Mouse (Mus musculus) left cerebral cortex, postnatal 14 days (tissue): ENCODE results near the gene Cul3. TPM values are rescaled to one million over a fixed set of nuclear protein-coding genes. Genes with fewer than 3 reads are reported as not detected.
"Not testable (repeated sequence)": the region's sequence is repeated elsewhere in the genome, so short reads cannot be mapped to it uniquely, and the experiment has no call there.

Source experiments
- DNase-seq, 2 experiments: peaks; one replicate each; pipeline ENCODE4 v3.0.0; 2021 to 2022; ENCODE audit warnings: low spot score in 2 of 2, mixed read lengths in 1 of 2
- intact Hi-C: fragments of 180-260 bp; cut with DNase I; formaldehyde crosslinking; loops from one replicate; pipeline ENCODE4 v1.15.1; 2025
- long read RNA-seq, 2 experiments: library from polyadenylated mRNA; stranded (forward); transcript quantifications; one replicate each; pipeline ENCODE4 v2.0.0; 2021
- total RNA-seq, 2 experiments: library from RNA; stranded (reverse); gene quantifications; 2 replicates each; pipeline ENCODE4 v1.2.3; 2021

The Cul3 gene
- 100 to 1,000 TPM; 121 to 138 TPM for total RNA-seq
- long read RNA-seq, experiment 1, full-length matches to known transcripts = 107 of 141 reads
- long read RNA-seq, experiment 1, partial matches to known transcripts = 5 of 141 reads
- long read RNA-seq, experiment 1, other reads (novel, unspliced or antisense) = 29 of 141 reads
- long read RNA-seq, experiment 2, full-length matches to known transcripts = 97 of 123 reads
- long read RNA-seq, experiment 2, partial matches to known transcripts = 6 of 123 reads
- long read RNA-seq, experiment 2, other reads (novel, unspliced or antisense) = 20 of 123 reads

- DNase-seq = peak; percentile 94 to 97
- intact Hi-C loops = no loop called here
Measured at GRCm38 (mm10) chr1:80340436-80341376, at the start of gene Cul3. Gene Cul3 (minus strand): TSS chr1:80340480.

- intact Hi-C loops = no loop called here
- no peak for DNase-seq
Measured at GRCm38 (mm10) chr1:80389518-80389917, 49.2 kb upstream of the Cul3 start.

- DNase-seq = no peak
- intact Hi-C loops = no loop called here
Measured at GRCm38 (mm10) chr1:80383613-80384589, 43.6 kb upstream of the Cul3 start.

GRCm38 (mm10) chr1:80382928-80383327 lies 42.6 kb upstream of the Cul3 start:
- DNase-seq = no peak
- intact Hi-C loops = no loop called here

- intact Hi-C loops = no loop called here
Measured at GRCm38 (mm10) chr1:80381302-80381701, 41.0 kb upstream of the Cul3 start.

GRCm38 (mm10) chr1:80372010-80372409 lies 31.7 kb upstream of the Cul3 start:
- DNase-seq = no peak
- intact Hi-C loops = no loop called here

More at GRCm38 (mm10) chr1:80381302-80381701, 41.0 kb upstream of the Cul3 start:
- DNase-seq = no peak

GRCm38 (mm10) chr1:80371189-80371889 lies 31.1 kb upstream of the Cul3 start:
- peak in 1 of 2 experiments; percentile 18 for DNase-seq
- intact Hi-C loops = no loop called here

- intact Hi-C loops = no loop called here
- DNase-seq = no peak
Measured at GRCm38 (mm10) chr1:80363486-80363885, 23.2 kb upstream of the Cul3 start.

GRCm38 (mm10) chr1:80362946-80363345 lies 22.7 kb upstream of the Cul3 start:
- intact Hi-C loops = no loop called here
- no peak for DNase-seq

- intact Hi-C loops = no loop called here
Measured at GRCm38 (mm10) chr1:80362400-80362799, 22.1 kb upstream of the Cul3 start.

GRCm38 (mm10) chr1:80361771-80362170 lies 21.5 kb upstream of the Cul3 start:
- intact Hi-C loops, DNase-seq: not testable (repeated sequence)

More at GRCm38 (mm10) chr1:80362400-80362799, 22.1 kb upstream of the Cul3 start:
- no peak for DNase-seq

GRCm38 (mm10) chr1:80360038-80360608 lies 19.8 kb upstream of the Cul3 start:
- DNase-seq = no peak
- intact Hi-C loops = no loop called here

- intact Hi-C loops = no loop called here
- DNase-seq = peak; percentile 39 to 62
Measured at GRCm38 (mm10) chr1:80340061-80340435, 232 bp downstream of the Cul3 start.

- DNase-seq = peak; percentile 13 to 21
- intact Hi-C loops = no loop called here
Measured at GRCm38 (mm10) chr1:80339425-80340021, 757 bp downstream of the Cul3 start.

- intact Hi-C loops = no loop called here
Measured at GRCm38 (mm10) chr1:80338398-80338797, 1.9 kb downstream of the Cul3 start.

GRCm38 (mm10) chr1:80335726-80336368 lies 4.4 kb downstream of the Cul3 start:
- DNase-seq = no peak
- intact Hi-C loops = no loop called here

More at GRCm38 (mm10) chr1:80338398-80338797, 1.9 kb downstream of the Cul3 start:
- no peak for DNase-seq

- intact Hi-C loops = no loop called here
- no peak for DNase-seq
Measured at GRCm38 (mm10) chr1:80335118-80335517, 5.2 kb downstream of the Cul3 start.
